Mouse (Mus musculus) adrenal gland, adult 2 months (tissue): ENCODE measurements around the gene Wfdc8. TPM values are rescaled to one million over a fixed set of nuclear protein-coding genes. Genes with fewer than 3 reads are reported as not detected.

Experiments
- DNase-seq: peaks from one replicate; pipeline ENCODE4 v3.0.0; 2021
- polyA plus RNA-seq: library from polyadenylated mRNA; depleted of rRNA; stranded (reverse); fragments of >200 nt; gene quantifications from 2 replicates; pipeline ENCODE4 v1.2.3, GENCODE M21; 2012; rRNA removed
- total RNA-seq, 2 experiments: library from RNA; stranded (reverse); gene quantifications; 2 replicates each; pipeline ENCODE4 v1.2.3; 2021

Wfdc8 gene
- total and polyA plus RNA-seq, 3 experiments, result 0.07 TPM; not detected in 2

DNA sequence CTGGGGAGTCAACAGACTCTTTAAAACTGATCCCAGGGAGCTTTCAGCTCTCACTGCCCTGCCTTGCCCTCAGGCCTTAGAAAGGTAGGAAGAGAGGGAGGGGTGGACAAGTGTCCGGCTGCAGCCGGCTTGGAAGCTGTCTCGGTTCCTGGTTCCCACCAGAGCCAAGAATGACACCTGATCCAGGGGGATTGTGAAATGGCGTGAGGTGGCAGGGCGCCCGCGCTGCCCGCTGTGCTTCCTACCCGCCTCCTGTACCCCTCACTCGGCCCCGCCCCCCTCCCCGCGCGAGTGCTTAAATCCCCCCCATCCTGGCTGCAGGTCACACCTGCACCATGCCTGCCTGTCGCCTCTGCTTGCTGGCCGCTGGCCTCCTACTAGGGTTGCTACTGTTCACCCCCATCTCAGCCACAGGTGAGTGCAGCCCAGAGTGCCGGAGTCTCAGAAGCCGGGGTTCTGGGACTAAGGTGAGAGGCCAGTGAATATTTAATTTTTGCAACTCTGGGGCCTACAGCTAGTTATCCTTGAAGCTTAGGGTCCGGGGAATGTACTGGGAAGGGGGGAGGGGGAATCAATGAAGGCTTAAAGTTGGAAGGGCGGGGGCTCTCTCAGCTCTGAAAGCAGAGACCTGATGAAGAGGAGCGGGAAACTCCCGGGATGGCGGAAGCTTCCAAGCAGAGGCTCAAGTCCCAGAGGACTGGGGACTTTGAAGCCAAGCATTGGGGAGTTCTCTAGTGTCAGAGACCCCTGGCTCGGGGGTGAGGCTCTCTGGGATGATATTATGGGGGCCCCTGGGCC lies 50.8 kb downstream of the Wfdc8 start, which contains the start of gene Wfdc2:
Gene Wfdc2, plus strand, starts transcription at position 23 of the 798 bp plus-strand sequence.
- DNase-seq, result no peak

DNA sequence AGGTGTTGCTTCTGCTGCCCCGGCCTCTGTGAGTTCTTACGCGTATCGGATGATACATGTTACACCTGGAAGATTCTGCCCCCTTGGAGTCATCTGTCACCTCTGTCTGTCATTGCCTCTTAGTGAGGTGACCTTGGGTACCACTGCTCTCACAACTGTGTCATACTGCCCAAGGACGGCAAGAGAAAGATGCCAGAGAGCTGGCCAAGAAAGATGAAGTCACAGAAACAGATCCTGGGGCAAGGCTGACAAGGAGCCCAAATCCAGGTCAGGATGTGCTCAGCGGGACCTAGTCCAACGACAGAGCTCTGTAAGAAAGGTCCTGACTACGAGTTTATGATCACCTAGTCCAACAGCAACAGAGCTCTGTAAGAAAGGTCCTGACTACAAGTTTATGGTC lies 53.3 kb downstream of the Wfdc8 start:
- peak; percentile 76 for DNase-seq

DNA sequence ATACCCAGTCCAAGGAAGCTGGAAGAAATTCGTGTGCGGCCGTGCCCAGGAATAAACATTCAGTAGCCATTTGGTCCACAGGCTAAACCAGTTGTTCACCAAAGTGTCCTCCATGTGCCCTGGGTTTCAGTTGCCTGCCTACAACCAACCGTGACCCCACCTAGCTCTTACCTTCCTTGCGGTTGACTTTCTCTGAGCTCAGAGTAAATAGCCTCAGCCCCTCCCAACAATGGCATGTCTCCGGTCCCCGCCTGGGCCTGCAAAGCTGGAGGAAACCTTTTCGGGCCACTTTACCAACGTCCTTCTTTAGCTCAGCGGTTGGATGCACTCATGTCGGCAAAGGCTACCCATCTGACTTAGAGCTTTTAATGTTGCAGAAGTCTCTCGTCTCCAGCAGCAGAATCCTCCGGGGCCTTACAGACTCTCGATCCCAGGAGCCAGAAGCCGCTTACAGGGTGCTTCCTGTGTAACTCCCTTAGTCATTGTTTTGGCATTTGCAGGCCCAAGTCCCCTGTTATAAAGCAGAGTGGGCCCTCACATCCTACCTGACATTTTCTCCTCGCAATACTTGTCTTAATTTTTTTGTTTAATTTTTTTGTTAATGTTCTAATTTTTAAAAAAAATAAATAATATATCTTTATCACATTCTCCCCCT lies 54.3 kb downstream of the Wfdc8 start:
- no peak for DNase-seq

DNA sequence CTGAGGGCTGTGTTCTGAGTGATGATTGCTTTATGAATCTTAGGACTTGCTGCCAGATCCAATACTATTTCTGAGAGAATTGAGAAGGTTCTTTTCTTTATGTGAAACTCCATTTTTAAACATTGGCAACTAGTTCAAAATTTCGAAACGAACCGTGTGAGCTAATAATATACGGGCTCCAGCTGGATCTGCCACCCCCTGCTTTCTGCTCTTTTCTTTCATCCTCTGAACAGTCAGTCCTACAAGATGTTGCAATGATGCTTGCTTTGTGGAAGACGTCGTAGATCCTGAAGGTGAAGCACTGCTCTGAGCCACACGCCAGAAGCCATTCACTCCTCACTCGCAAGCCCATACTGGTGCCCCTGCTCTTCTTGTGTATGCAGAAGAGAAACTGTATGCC lies 55.0 kb downstream of the Wfdc8 start:
- DNase-seq, result no peak

DNA sequence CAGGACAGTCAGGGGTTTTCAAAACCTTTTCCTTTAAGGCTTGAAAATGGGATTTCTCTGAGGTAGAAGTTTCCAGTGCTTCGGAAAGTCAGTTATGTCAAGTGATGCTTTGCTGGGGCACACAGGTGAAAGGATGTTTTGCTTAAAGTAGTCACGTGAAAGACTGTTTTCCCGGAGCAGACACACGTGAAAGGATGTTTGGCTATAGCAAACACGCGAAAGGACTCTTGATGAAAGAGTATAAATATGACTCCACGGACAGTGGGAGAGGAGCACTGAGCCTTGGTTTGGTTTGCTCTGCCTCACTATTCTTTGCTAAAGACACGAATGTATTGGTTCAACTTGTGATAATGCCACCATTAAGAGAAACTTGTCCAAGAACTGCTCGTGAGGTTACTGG lies 61.9 kb downstream of the Wfdc8 start:
- DNase-seq, result no peak

DNA sequence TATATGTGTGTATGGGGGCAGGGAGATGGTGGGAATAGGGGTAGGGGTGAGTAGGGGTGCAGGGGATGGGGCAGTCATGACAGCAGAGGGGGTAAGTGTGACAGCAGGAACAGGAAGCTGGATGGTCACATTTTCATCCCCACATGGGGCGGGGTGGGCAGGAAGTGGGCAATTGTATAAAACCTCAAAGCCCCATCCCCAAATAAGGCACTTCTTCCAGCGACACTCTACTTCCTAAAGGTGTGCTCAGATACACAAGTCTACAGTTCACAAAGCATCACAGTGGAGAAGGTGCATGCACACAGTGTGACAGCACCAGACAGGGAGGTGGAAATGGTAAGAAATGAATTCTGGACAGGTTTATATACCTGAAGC lies 62.5 kb downstream of the Wfdc8 start:
- no peak for DNase-seq

DNA sequence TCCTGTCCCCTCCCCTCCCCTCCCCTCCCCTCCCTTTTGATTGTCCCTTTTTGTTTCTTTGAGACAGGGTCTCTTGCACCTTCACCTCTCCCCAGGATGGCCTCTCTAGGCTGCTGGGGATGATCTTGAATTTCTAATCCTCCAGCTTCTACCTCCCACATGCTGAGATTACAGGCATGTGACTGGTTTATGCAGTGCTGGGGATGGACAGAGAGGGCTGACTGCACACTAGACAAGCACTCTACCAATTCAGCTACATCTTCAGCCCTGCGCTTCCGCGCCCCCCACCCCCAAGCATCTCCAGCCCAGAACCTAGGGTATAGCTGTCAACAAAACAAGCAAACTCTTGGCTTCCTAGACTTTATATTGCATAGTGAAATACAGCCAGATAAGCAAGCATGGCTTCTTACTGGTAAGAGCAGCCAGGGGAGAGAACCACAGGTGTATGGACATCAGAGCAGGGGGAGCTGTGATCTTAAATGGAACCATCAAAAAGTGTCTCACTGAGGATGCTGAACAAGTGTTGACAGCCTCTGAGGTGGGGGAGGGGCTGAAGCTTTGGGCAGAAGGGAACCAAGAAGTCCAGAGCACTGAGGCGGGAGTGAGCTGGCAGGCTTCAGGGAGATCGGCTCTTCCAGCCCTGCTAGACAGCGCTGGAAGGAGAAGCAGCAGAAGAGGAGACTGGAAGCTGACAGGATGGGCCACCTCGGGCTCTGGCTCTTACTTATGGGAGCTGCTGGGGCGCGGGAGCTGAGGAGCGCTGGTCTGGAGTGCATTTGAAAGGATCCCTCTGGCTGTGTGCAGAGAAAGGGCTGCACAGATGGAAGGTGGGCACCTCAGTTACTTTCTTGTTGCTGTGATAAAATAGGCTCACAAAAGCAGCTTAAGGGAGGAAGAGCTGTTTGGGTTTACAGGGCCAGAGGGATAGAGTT lies 63.2 kb downstream of the Wfdc8 start:
- DNase-seq, result no peak

DNA sequence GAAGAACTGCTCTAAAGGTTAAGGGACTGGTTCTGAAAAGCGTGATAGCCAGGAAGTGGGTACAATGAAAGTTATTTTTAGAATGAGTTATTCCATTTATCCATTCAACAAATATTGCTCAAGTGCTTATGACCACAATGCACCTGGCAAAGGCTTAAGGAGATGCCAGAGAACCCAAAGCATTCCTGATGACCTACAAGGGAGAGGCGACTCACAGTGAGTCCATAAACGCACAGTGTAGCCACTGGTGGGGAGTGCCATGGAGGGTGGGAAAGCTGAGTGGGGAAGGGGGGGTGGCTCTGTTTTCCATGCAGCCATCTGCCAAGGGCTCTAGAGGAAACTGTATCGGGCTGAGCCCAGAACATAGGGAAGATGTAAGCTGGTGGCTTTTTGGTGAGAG lies 64.1 kb downstream of the Wfdc8 start:
- DNase-seq, result no peak

Other genes with a start within 250 kb of the Wfdc8 start
Only the 30 nearest of the 33 such genes appear.
- not detected for gene Rbpjl, start 210.5 kb downstream of the Wfdc8 start, total RNA-seq
- gene Rbpjl, start 210.5 kb downstream of the Wfdc8 start, polyA plus RNA-seq, result not detected in 2 replicates
- gene Matn4, start 208.5 kb downstream of the Wfdc8 start, total RNA-seq, result 1 to 10 TPM in 1 of 2 experiments, under 1 TPM in 1; 0.17 to 1.8 TPM
- gene Matn4, start 208.5 kb downstream of the Wfdc8 start, polyA plus RNA-seq, result 1.0 TPM in 2 replicates
- gene Sdc4, start 169.7 kb downstream of the Wfdc8 start, total RNA-seq, result 100 to 1,000 TPM; 123 to 151 TPM
- 23.3 and 23.5 TPM in 2 replicates for gene Sdc4, start 169.7 kb downstream of the Wfdc8 start, polyA plus RNA-seq
- gene Sys1, start 156.7 kb downstream of the Wfdc8 start, total RNA-seq, result 10 to 100 TPM; 24.5 to 34.0 TPM
- gene Sys1, start 156.7 kb downstream of the Wfdc8 start, polyA plus RNA-seq, result 299 and 335 TPM in 2 replicates
- gene Gm20458, start 152.7 kb downstream of the Wfdc8 start, total RNA-seq, result 1 to 10 TPM; 3.9 to 9.6 TPM
- gene Gm20458, start 152.7 kb downstream of the Wfdc8 start, polyA plus RNA-seq, result 9.6 and 18.9 TPM in 2 replicates
- not detected for gene Trp53tg5, start 139.9 kb downstream of the Wfdc8 start, total RNA-seq
- gene Trp53tg5, start 139.9 kb downstream of the Wfdc8 start, polyA plus RNA-seq, result not detected in 2 replicates
- gene Dbndd2, start 127.5 kb downstream of the Wfdc8 start, total RNA-seq, result 1 to 10 TPM; 5.5 to 7.0 TPM
- 20.8 and 30.7 TPM in 2 replicates for gene Dbndd2, start 127.5 kb downstream of the Wfdc8 start, polyA plus RNA-seq
- gene Pigt, start 116.1 kb downstream of the Wfdc8 start, total RNA-seq, result 10 to 100 TPM; 72.7 to 98.8 TPM
- gene Pigt, start 116.1 kb downstream of the Wfdc8 start, polyA plus RNA-seq, result 216 and 218 TPM in 2 replicates
- gene Wfdc2, start 51.2 kb downstream of the Wfdc8 start, total RNA-seq, result not detected
- 0.51 and 0.73 TPM in 2 replicates for gene Wfdc2, start 51.2 kb downstream of the Wfdc8 start, polyA plus RNA-seq
- not detected for gene Spint3, start 40.2 kb downstream of the Wfdc8 start, total RNA-seq
- gene Spint3, start 40.2 kb downstream of the Wfdc8 start, polyA plus RNA-seq, result not detected in 2 replicates
- gene Wfdc6a, start 28.2 kb downstream of the Wfdc8 start, total RNA-seq, result under 1 TPM in 1 of 2 experiments, not detected in 1; 0.52 TPM
- 0.62 and 1.0 TPM in 2 replicates for gene Wfdc6a, start 28.2 kb downstream of the Wfdc8 start, polyA plus RNA-seq
- gene Eppin, start 20.0 kb downstream of the Wfdc8 start, total RNA-seq, result not detected
- 0.29 TPM in 1 of 2 replicates, not detected in the other for gene Eppin, start 20.0 kb downstream of the Wfdc8 start, polyA plus RNA-seq
- not detected for gene Wfdc6b, start 104 bp downstream of the Wfdc8 start, total RNA-seq
- gene Wfdc6b, start 104 bp downstream of the Wfdc8 start, polyA plus RNA-seq, result not detected in 2 replicates
- gene Wfdc16, start 25.2 kb upstream of the Wfdc8 start, total RNA-seq, result not detected
- gene Wfdc16, start 25.2 kb upstream of the Wfdc8 start, polyA plus RNA-seq, result not detected in 2 replicates
- gene Wfdc10, start 42.4 kb upstream of the Wfdc8 start, total RNA-seq, result not detected
- not detected in 2 replicates for gene Wfdc10, start 42.4 kb upstream of the Wfdc8 start, polyA plus RNA-seq
- gene Wfdc9, start 43.0 kb upstream of the Wfdc8 start, total RNA-seq, result not detected
- gene Wfdc9, start 43.0 kb upstream of the Wfdc8 start, polyA plus RNA-seq, result not detected in 2 replicates
- gene Wfdc11, start 60.5 kb upstream of the Wfdc8 start, total RNA-seq, result not detected
- not detected in 2 replicates for gene Wfdc11, start 60.5 kb upstream of the Wfdc8 start, polyA plus RNA-seq
- gene Wfdc13, start 71.5 kb upstream of the Wfdc8 start, total RNA-seq, result not detected
- gene Wfdc13, start 71.5 kb upstream of the Wfdc8 start, polyA plus RNA-seq, result 0.13 TPM in 1 of 2 replicates, not detected in the other
- gene Spint4, start 84.9 kb upstream of the Wfdc8 start, total RNA-seq, result not detected
- gene Spint4, start 84.9 kb upstream of the Wfdc8 start, polyA plus RNA-seq, result not detected in 2 replicates
- not detected for gene Spint5, start 101.7 kb upstream of the Wfdc8 start, total RNA-seq
- gene Spint5, start 101.7 kb upstream of the Wfdc8 start, polyA plus RNA-seq, result not detected in 2 replicates
- under 1 TPM; 0.24 to 0.32 TPM for gene Wfdc3, start 132.3 kb upstream of the Wfdc8 start, total RNA-seq
- gene Wfdc3, start 132.3 kb upstream of the Wfdc8 start, polyA plus RNA-seq, result 0.17 and 0.27 TPM in 2 replicates
- gene Dnttip1, start 132.4 kb upstream of the Wfdc8 start, total RNA-seq, result 10 to 100 TPM; 34.9 to 41.8 TPM
- 29.7 and 44.4 TPM in 2 replicates for gene Dnttip1, start 132.4 kb upstream of the Wfdc8 start, polyA plus RNA-seq
- gene Ube2c, start 156.3 kb upstream of the Wfdc8 start, total RNA-seq, result 1 to 10 TPM; 2.5 to 5.2 TPM
- gene Ube2c, start 156.3 kb upstream of the Wfdc8 start, polyA plus RNA-seq, result 7.1 and 9.1 TPM in 2 replicates
- not detected for gene Tnnc2, start 166.3 kb upstream of the Wfdc8 start, total RNA-seq
- not detected in 2 replicates for gene Tnnc2, start 166.3 kb upstream of the Wfdc8 start, polyA plus RNA-seq
- 10 to 100 TPM; 26.5 to 43.1 TPM for gene Snx21, start 172.2 kb upstream of the Wfdc8 start, total RNA-seq
- 109 and 111 TPM in 2 replicates for gene Snx21, start 172.2 kb upstream of the Wfdc8 start, polyA plus RNA-seq
- 10 to 100 TPM; 28.3 to 30.4 TPM for gene Acot8, start 191.3 kb upstream of the Wfdc8 start, total RNA-seq
- 59.2 and 64.4 TPM in 2 replicates for gene Acot8, start 191.3 kb upstream of the Wfdc8 start, polyA plus RNA-seq
- gene Zswim3, start 191.5 kb upstream of the Wfdc8 start, total RNA-seq, result 1 to 10 TPM; 3.5 to 5.7 TPM
- gene Zswim3, start 191.5 kb upstream of the Wfdc8 start, polyA plus RNA-seq, result 2.3 and 2.5 TPM in 2 replicates
- gene Zswim1, start 209.1 kb upstream of the Wfdc8 start, total RNA-seq, result 10 to 100 TPM; 11.0 to 11.7 TPM
- gene Zswim1, start 209.1 kb upstream of the Wfdc8 start, polyA plus RNA-seq, result 19.7 and 21.8 TPM in 2 replicates
- gene Spata25, start 214.9 kb upstream of the Wfdc8 start, total RNA-seq, result not detected
- gene Spata25, start 214.9 kb upstream of the Wfdc8 start, polyA plus RNA-seq, result not detected in 2 replicates
- 100 to 1,000 TPM; 114 to 124 TPM for gene Ctsa, start 219.2 kb upstream of the Wfdc8 start, total RNA-seq
- 304 and 353 TPM in 2 replicates for gene Ctsa, start 219.2 kb upstream of the Wfdc8 start, polyA plus RNA-seq